In genomic region chr12:17231513-17231912, GRCm38 (mm10) we compare ENCODE assay signal across 15 mouse cellular contexts. TPM values are rescaled to one million over a fixed set of nuclear protein-coding genes. Genes with fewer than 3 reads are reported as not detected.
"Had no signal": no experiment of that assay in that cellular context is flagged by ENCODE, and none has a peak within 500 bp of the region (broad histone marks: within the 10 kb centered on the region; RNA-seq: fewer than 3 reads in every experiment).

No protein-coding gene starts in this region.

- H3K9ac ChIP-seq: limb, embryonic 15.5 days; liver, embryonic 12.5 days; lung, embryonic 14.5 days; midbrain, embryonic 15.5 days had no signal

- H3K4me2 ChIP-seq: limb, embryonic 15.5 days; liver, embryonic 12.5 days; lung, embryonic 14.5 days; midbrain, embryonic 15.5 days had no signal

- H3K9me3 ChIP-seq: limb, embryonic 15.5 days; liver, embryonic 12.5 days; midbrain, embryonic 10.5 days; midbrain, embryonic 15.5 days had no signal

- H3K27ac ChIP-seq: layer of hippocampus, adult 2 months; limb, embryonic 15.5 days; liver, embryonic 12.5 days; midbrain, embryonic 10.5 days; midbrain, embryonic 15.5 days had no signal

- H3K4me1 ChIP-seq: limb, embryonic 15.5 days; liver, embryonic 12.5 days had no signal

- ATAC-seq: liver, embryonic 12.5 days; midbrain, embryonic 15.5 days had no signal

- DNase-seq: kidney, adult 18-20 months; kidney, postnatal 10 days; kidney, postnatal 4 days; lung, embryonic 14.5 days; lung, postnatal 10 days; lung, postnatal 4 days; right cerebral cortex, adult 18-20 months; spleen, adult 18-20 months; thymus, postnatal 4 days had no signal

- H3K4me3 ChIP-seq: layer of hippocampus, adult 2 months; limb, embryonic 15.5 days; liver, embryonic 12.5 days; midbrain, embryonic 10.5 days; midbrain, embryonic 15.5 days had no signal

- H3K36me3 ChIP-seq: limb, embryonic 15.5 days; liver, embryonic 12.5 days; midbrain, embryonic 10.5 days; midbrain, embryonic 15.5 days had no signal

- H3K27me3 ChIP-seq: limb, embryonic 15.5 days; liver, embryonic 12.5 days; midbrain, embryonic 15.5 days had no signal

RNA-seq across cellular contexts. Expression of gene Kcnf1, which starts 54.8 kb away (rescaled TPM):
- total RNA-seq: megakaryocyte, adult 5-6 weeks had no signal
